Mouse (Mus musculus) mouse embryonic stem cell (cell line): ENCODE results near the gene Treml2.

Experiments used
- in situ Hi-C, 2 experiments: fragments of 300-500 bp; cut with MboI; formaldehyde crosslinking; loops; 1 replicate in 1 of 2; 3 replicates in 1 of 2; pipeline ENCODE4 v1.14.3; 2019 to 2020; ENCODE audit warnings: low sequenced_read_pairs in 2 of 2, low pct_unique_long_range_greater_than_20kb in 1 of 2, mixed read lengths in 1 of 2; ENCODE audit not compliant: unreplicated experiment in 1 of 2

The Treml2 gene

DNA sequence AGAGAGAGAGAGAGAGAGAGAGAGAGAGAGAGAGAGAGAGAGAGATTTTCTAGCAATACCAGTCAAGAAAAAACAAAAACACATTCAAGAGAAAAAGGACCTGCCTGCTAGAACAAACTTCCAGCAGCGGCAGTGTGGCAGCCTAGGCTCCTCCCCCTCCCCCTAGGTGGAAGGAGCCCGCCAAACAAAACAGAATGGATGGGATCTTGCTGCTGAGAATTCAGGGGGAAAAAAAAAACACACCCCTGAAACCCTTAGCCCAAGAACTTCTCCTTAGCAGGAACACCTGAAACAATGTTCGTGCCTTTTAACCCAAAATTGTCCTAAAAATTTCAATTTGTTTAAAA, 17.6 kb upstream of the Treml2 start:
- in situ Hi-C loops, result no loop called here

GRCm38 (mm10) chr17:48286765-48287164, 12.5 kb upstream of the Treml2 start:
- in situ Hi-C loops, result no loop called here

GRCm38 (mm10) chr17:48287276-48287675, 12.0 kb upstream of the Treml2 start:
- in situ Hi-C loops, result no loop called here

DNA sequence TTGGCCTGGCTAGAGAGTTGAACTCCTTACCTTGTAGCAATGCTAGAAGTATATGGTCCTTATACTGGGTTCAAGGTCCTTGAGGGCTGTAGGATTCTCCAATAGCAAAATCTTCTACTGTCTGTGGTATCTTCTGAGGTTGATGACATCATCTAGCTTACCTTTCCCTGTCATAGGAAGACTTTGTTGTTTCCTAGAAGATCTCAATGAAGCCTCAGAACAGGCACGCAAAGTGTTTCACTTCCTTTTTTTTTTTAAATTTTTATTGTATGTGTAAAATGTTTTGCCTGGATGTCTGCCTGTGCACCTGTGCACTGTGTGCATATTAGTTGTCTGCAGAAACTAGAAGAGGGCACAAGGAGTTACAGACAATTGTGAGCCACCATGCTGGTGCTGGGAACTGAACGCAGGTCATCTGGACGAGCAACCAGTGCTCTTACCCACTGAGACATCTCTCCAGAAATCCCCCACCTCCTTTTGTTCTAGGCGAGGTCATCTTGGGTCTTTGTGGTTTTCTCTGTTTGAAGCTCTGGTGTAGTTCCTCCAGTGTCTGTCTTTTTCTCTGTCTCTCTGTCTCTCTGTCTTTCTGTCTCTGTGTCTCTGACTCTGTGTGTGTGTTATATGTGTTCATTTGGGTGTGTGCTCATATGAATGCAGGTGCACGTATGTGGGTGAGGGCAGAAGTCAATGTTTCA, 5.7 kb upstream of the Treml2 start:
- in situ Hi-C loops, result no loop called here

DNA sequence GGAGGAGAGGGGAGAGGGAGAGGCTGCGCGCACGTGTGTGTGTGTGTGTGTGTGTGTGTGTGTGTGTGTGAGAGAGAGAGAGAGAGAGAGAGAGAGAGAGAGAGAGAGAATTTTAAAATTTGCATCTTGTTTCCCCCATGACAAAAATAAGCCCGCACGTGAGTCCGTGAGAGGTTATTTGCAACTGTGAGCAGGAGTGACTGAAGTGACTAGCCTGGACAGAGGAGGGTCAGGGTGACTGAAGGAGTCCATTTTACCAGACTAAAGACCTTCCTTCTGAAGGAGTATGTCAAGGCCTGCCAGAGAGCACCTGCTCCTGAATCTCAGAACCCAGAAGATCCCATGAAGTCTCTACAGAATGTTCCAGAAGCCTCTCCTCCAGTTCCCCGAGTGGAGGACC, 458 bp downstream of the Treml2 start:
- in situ Hi-C loops, result loop anchor here in 1 of 2 experiments (25.0 kb wide), 1 partner anchor 462 kb away; the partner anchor contains the start of gene Mdfi

- in situ Hi-C loops, result loop anchor here in 1 of 2 experiments (25.0 kb wide), 1 partner anchor 463 kb away; the partner anchor contains the start of gene Mdfi
These were observed 901 bp downstream of the Treml2 start for GRCm38 (mm10) chr17:48300199-48300598.

- in situ Hi-C loops, result loop anchor here in 1 of 2 experiments (25.0 kb wide), 1 partner anchor 464 kb away; the partner anchor contains the start of gene Mdfi
These were observed 1.6 kb downstream of the Treml2 start for GRCm38 (mm10) chr17:48300861-48301260.

GRCm38 (mm10) chr17:48301792-48302191, 2.5 kb downstream of the Treml2 start:
- in situ Hi-C loops, result loop anchor here in 1 of 2 experiments (25.0 kb wide), 1 partner anchor 464 kb away; the partner anchor contains the start of gene Mdfi

- in situ Hi-C loops, result loop anchor here in 1 of 2 experiments (25.0 kb wide), 1 partner anchor 475 kb away; the partner anchor contains the start of gene Mdfi
These were observed 12.8 kb downstream of the Treml2 start for GRCm38 (mm10) chr17:48312124-48312523.

DNA sequence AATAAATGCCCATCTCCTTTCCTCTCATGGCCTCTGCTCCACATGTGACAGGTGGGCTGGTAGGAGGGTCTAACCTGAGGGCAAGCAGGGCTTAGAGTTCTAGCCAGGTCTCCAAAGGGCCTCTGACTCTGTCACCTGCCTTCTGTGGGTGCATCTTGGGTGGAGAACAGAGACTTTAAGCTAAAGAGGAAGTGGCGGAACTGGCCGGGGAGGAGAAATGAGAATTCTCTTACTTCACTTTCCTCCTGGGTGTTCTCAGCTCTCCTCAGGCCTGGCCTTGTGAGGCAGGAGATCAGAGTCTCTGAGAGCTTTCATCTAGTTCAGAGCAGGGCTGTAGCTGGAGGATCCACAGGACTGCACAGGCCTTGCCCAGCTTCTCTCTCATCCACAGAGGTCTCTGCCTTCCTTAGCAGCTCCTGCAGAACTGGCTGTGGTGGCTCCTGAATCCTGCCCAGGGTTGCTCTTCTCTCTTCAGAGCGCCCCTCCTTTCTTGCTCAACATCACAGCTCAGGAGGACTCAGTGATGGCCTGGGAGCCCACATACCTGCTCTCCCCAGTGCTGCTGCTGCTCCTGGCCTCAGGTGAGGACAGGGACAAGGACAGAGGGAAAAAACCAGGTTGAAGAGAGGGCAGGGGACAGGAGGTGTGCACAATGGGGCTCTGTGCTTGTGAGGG, 16.7 kb downstream of the Treml2 start, which contains the start of gene B430306N03Rik:
Gene B430306N03Rik, plus strand, starts transcription at position 237 of the 675 bp plus-strand sequence.
- in situ Hi-C loops, result loop anchor here in 1 of 2 experiments (25.0 kb wide), 1 partner anchor 479 kb away; the partner anchor contains the start of gene Mdfi

GRCm38 (mm10) chr17:48318686-48319085, 19.4 kb downstream of the Treml2 start:
- in situ Hi-C loops, result loop anchor here in 1 of 2 experiments (25.0 kb wide), 1 partner anchor 481 kb away; the partner anchor contains the start of gene Mdfi

DNA sequence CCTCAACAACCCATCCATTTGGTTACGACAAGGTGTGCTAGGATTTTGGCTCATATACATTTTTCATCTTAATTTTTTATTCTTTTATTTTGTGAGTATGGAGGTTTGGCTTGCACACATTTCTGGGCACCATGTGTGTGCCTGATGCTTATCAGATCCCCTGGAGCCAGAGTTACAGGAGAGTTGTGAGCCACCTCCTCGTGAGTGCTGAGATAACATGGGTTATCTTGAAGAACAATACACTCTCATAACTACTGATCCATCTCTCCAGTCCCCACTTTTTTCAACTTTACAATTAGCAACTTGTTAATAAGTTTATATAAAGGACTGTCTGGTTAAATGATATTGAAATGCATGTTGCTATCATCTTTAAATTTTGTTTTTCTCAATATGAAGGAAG, 22.0 kb downstream of the Treml2 start:
- in situ Hi-C loops, result loop anchor here in 1 of 2 experiments (25.0 kb wide), 1 partner anchor 484 kb away; the partner anchor contains the start of gene Mdfi

- in situ Hi-C loops, result loop anchor here in 1 of 2 experiments (25.0 kb wide), 1 partner anchor 486 kb away; the partner anchor contains the start of gene Mdfi
These were observed 23.9 kb downstream of the Treml2 start for GRCm38 (mm10) chr17:48323236-48323635.

DNA sequence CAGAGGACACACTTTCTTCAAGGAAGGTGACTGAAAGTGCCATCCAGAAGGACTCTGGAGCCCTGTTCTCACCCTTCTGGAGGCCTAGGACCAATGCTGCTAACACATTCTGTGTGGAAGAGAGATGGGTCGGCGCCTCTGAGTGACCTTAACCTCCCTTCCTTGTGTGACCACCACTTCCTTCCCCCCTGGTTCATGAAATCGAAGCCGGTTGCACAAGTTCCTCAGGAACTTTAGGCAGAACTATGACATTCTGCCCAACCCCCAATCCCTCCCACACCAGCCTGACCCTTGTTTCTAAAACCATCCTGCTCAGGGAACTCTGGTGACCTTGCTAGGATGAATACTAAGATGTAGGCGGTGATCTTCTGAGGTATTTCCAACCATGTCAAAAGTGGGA, 25.0 kb downstream of the Treml2 start:
- in situ Hi-C loops, result loop anchor here in 1 of 2 experiments (25.0 kb wide), 1 partner anchor 487 kb away; the partner anchor contains the start of gene Mdfi

DNA sequence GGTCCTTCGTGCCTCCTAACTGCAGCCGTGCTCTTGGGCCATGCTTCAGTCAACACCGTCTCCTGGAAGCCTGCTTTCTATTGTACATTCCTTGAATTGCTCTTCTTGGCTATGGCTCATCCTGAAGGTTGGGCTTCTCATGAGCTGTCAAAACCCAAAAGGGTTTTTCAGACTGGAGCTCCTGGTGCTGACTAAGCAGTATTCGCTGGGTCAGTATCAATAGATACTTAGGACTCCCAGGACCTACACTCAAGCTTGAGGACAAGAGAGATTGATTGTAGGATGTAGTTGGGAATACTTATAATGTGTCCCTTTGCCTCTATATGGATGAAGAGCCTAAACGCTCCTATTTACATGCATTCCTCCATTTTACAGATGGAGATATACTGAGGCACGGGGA, 25.8 kb downstream of the Treml2 start:
- in situ Hi-C loops, result no loop called here

- in situ Hi-C loops, result no loop called here
These were observed 26.3 kb downstream of the Treml2 start for GRCm38 (mm10) chr17:48325638-48326037.

DNA sequence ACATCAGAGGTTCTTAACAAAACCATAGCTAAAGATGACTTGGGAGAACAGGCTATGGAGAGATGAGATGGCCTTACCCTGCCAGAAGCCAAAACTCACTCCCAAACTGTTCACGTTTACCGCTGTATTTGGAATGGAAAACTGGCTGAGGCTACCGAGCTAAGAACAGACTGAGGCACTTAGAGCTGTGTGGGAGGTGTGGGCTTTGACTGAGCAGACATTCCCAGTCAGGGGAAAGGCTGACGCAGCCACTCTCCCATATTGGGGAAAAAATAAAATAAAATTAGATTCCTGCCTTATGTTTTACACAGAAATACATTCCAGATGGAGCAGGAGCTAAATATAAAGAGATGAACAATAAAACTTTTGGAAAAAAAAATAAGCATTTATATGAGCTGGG, 27.4 kb downstream of the Treml2 start:
- in situ Hi-C loops, result no loop called here

DNA sequence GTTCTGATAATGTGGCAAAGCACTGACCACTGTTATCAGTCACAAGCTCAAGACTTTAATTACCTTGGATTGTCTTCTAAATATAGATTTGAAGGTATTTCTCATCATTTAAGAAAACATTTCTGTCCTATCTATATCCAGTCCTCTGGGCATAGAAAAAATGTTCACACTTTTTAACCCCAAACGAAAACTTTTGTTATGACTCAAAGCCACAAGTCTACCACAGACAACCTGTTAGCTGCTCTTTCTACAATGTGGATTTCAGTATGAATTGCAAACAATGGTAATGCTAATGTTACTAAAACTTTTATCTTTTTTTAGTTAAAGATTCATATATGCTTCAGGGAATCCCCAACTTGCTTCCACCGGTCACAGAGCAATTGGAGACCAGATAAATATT, 33.2 kb downstream of the Treml2 start:
- in situ Hi-C loops, result no loop called here

DNA sequence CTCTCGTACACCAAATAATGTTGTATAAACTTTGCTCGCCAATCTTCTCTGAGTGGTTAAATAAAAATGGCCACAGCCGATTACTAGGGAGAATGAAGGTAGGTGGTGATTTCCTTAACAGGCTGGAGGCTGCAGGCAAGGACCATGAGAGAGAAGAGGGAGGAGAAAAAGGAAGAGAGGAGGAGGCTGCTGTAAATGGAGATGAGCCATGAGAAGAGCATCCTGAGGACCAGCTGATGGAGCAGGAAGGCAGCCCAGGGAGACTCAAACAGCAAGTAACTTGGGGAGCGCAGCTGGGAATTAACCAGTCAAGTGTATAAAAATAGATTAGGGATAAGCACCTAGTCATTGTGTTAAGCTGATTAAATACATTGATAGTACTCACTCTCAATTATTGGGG, 34.9 kb downstream of the Treml2 start:
- in situ Hi-C loops, result no loop called here
